Mouse (Mus musculus): ENCODE data around the gene Dda1. TPM values are rescaled to one million over a fixed set of nuclear protein-coding genes. Genes with fewer than 3 reads are reported as not detected.

The Dda1 gene
- polyA plus RNA-seq, 1 experiment from 2014 or later, result 106 TPM

- 84% methylated on average over 5 of the region's 5 CpGs for WGBS
- Histone ChIP-seq H3K9me3 (replicated peaks) (no peaks in the 10 kb centered on the region), H3K27ac (no peak overlapping the region), H3K9ac (0 out of 2 replicates have a peak overlapping the region, but pooled peaks have one; percentile 3), H3K36me3 (peaks cover 60% of the 10 kb centered on the region), H3K4me2 (no peak overlapping the region), H3K4me1 (peaks cover 29% of the 10 kb centered on the region), H3K4me3 (replicated peaks) (peak overlapping the region; percentile 70; the same call in 1 of the 2 replicates), H3K27me3 (no peaks in the 10 kb centered on the region)
- no peak for ATAC-seq (replicated peaks; ENCODE audit: low FRiP score)
These were observed 1.9 kb downstream of the Dda1 start for GRCm38 (mm10) chr8:71470913-71471255.

DNA sequence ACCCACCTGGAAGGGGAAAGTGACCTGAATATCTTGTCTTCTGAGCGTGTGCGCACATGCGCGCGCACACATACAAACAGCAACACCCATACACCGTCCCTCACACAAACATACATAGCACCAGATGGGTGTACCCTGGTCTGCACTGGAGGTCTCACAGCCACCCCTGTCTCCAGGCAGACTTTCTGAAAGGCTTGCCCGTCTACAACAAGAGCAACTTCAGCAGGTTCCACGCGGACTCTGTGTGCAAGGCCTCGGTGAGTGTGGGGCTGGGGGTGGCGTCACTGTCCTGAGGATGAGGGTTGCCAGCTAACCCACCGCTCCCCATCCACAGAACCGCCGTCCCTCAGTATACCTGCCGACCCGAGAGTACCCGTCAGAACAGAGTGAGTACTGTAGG, 2.9 kb downstream of the Dda1 start:
- ATAC-seq (replicated peaks; ENCODE audit: low FRiP score), result no peak
- H3K4me1 ChIP-seq, result peaks cover 31% of the 10 kb centered on the region
- 96% methylated on average over 17 of the region's 17 CpGs for WGBS

GRCm38 (mm10) chr8:71472601-71473386, 3.8 kb downstream of the Dda1 start:
- Histone ChIP-seq H3K4me1 (peaks cover 40% of the 10 kb centered on the region), H3K4me3 (replicated peaks) (no peak overlapping the region), H3K27me3 (no peaks in the 10 kb centered on the region), H3K9ac (no peak overlapping the region), H3K9me3 (replicated peaks) (no peaks in the 10 kb centered on the region), H3K36me3 (peaks cover 44% of the 10 kb centered on the region), H3K4me2 (no peak overlapping the region), H3K27ac (no peak overlapping the region)
- 93% methylated on average over 8 of the region's 8 CpGs for whole genome bisulfite sequencing
- ATAC-seq (replicated peaks; ENCODE audit: low FRiP score), result no peak

More for the DNA sequence above, 2.9 kb downstream of the Dda1 start:
- no peak overlapping the region for H3K27ac ChIP-seq
- H3K36me3 ChIP-seq, result peaks cover 51% of the 10 kb centered on the region
- no peak overlapping the region for H3K4me2 ChIP-seq
- H3K9me3 ChIP-seq (replicated peaks), result no peaks in the 10 kb centered on the region
- no peak overlapping the region for H3K4me3 ChIP-seq (replicated peaks)
- H3K27me3 ChIP-seq, result no peaks in the 10 kb centered on the region
- H3K9ac ChIP-seq, result no peak overlapping the region

GRCm38 (mm10) chr8:71474344-71474743, 5.3 kb downstream of the Dda1 start:
- 89% methylated on average over 18 of the region's 18 CpGs for WGBS
- H3K9me3 ChIP-seq (replicated peaks), result no peaks in the 10 kb centered on the region
- H3K4me1 ChIP-seq, result peaks cover 40% of the 10 kb centered on the region
- H3K4me2 ChIP-seq, result no peak overlapping the region
- H3K4me3 ChIP-seq (replicated peaks), result no peak overlapping the region
- no peak for ATAC-seq (replicated peaks; ENCODE audit: low FRiP score)
- H3K9ac ChIP-seq, result no peak overlapping the region
- peaks cover 54% of the 10 kb centered on the region for H3K36me3 ChIP-seq
- H3K27ac ChIP-seq, result no peak overlapping the region
- H3K27me3 ChIP-seq, result no peaks in the 10 kb centered on the region

GRCm38 (mm10) chr8:71474785-71475701, 6.0 kb downstream of the Dda1 start:
- Histone ChIP-seq H3K27me3 (no peaks in the 10 kb centered on the region), H3K9ac (peak overlapping the region; percentile 64; the same call in 1 of the 2 replicates), H3K27ac (peak overlapping the region; percentile 90; the same call in 1 of the 2 replicates), H3K4me1 (peaks cover 37% of the 10 kb centered on the region), H3K36me3 (peaks cover 59% of the 10 kb centered on the region), H3K4me2 (peak overlapping the region; percentile 92; the same call in 1 of the 2 replicates), H3K9me3 (replicated peaks) (no peaks in the 10 kb centered on the region), H3K4me3 (replicated peaks) (peak overlapping the region; percentile 58; the same call in 1 of the 2 replicates)
- 86% methylated on average over 25 of the region's 25 CpGs for WGBS
- no peak for ATAC-seq (replicated peaks; ENCODE audit: low FRiP score)

DNA sequence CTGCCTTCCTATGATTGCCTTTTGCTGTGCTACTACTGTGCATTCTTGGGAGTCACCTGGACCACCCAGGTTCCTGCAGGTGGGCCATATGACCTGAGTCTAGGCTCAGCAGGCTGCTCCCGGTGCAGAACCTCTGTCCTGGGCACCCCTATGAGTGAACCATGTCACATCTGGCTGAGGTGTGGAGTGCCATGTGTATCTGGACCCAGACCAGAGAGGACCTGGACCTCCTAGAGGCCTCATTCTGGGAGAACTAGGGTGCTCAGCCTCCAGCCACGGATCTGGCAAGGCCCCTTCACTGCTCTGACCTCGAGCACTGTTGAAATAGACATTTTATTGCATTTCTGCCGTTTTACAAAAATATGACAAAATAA, 6.7 kb downstream of the Dda1 start:
- Histone ChIP-seq H3K27me3 (no peaks in the 10 kb centered on the region), H3K27ac (peak overlapping the region; percentile 90), H3K4me3 (replicated peaks) (peak overlapping the region; percentile 58), H3K4me2 (peak overlapping the region; percentile 92), H3K4me1 (peaks cover 37% of the 10 kb centered on the region), H3K9ac (peak overlapping the region; percentile 64), H3K36me3 (peaks cover 64% of the 10 kb centered on the region), H3K9me3 (replicated peaks) (no peaks in the 10 kb centered on the region)
- 19% methylated on average over 4 of the region's 4 CpGs for WGBS
- 0 out of 2 replicates have a peak, but pooled peaks have one; percentile 13 for ATAC-seq (replicated peaks; ENCODE audit: low FRiP score)

DNA sequence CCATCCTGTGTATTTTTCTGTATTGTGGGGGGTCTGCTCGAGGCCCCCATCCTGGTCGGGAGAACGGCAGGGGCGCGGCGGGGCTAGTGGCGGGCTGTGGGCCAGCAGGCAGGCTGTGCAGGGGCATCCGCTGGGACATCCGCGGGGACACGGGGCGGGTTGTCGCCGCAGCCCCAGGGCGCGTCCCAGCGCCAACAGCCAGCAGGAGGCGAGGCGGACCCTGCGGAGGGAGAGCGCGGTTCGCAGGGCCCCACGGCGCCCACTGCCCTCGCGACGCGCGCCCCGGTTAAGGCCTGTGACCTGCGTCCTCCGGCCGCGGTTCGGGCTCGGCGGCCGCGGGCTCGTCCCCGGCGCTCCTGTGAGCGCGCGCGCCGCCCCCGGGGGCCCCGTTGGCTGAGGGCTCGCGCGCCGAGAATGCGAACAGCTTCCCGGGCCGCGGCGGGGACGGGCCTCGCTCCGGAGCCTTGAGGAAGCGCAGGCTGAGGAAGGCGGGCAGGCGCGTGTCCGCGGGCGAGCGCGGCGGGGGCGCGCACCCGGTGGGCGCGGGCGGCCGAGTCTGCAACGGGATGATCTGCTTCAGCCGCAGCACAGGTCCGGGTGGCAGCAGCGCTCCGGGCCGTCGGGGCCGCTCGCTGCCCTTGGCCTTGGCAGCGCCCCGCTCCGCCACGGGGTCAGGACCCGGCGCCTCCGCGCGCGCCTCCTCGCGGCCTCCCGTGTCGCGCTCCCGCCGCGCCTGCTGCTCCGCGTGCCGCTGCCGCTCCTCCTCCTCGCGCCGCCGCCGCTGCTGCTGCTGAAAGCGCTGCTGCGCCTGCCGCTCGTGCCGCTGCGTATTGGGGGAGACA, 7.3 kb downstream of the Dda1 start:
- under 1% methylated on average over 107 of the region's 121 CpGs for WGBS
- Histone ChIP-seq H3K27me3 (no peaks in the 10 kb centered on the region), H3K4me3 (replicated peaks) (peak overlapping the region; percentile 58), H3K9me3 (replicated peaks) (no peaks in the 10 kb centered on the region), H3K36me3 (peaks cover 65% of the 10 kb centered on the region), H3K27ac (peak overlapping the region; percentile 90), H3K4me2 (peak overlapping the region; percentile 92), H3K4me1 (peaks cover 37% of the 10 kb centered on the region), H3K9ac (peak overlapping the region; percentile 64)
- peak; percentile 80 for ATAC-seq (replicated peaks; ENCODE audit: low FRiP score)

DNA sequence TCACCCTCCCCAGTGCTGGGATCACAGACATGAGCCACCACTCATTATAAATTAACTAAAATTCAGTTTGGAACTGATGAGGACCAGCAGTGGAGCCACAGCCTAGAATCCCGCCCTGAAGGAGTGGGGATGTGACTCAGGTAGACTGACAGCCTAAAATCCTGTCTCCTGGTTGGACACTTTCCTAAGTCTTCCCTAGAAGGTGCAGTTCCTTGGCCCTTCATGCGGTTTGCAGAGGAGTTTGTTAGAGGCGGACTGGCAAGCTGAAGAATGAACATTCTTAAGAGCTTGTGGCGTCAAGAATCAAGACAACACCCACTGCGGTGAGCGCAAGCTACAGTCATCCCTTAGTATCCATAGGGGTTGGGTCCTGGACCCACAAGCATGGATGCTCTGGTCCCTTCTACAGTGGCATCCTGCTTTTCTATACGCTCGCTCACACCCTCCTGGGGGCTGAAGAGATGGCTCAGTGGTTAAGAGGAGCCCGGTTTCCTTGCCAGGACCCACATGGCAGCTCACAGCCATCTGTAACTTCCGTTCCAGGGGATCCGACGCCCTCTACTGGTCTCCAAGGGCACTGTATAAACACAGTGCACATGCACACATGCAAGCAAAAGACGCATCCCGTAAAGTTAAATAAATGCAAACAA, 8.3 kb downstream of the Dda1 start:
- WGBS, result 53% methylated on average over 14 of the region's 14 CpGs
- H3K9ac ChIP-seq, result peak overlapping the region; percentile 64
- H3K4me1 ChIP-seq, result peaks cover 40% of the 10 kb centered on the region
- peak overlapping the region; percentile 90; the same call in 1 of the 2 replicates for H3K27ac ChIP-seq
- peak overlapping the region; percentile 92 for H3K4me2 ChIP-seq
- H3K9me3 ChIP-seq (replicated peaks), result no peaks in the 10 kb centered on the region
- H3K27me3 ChIP-seq, result no peaks in the 10 kb centered on the region
- peaks cover 62% of the 10 kb centered on the region for H3K36me3 ChIP-seq
- no peak for ATAC-seq (replicated peaks; ENCODE audit: low FRiP score)
- peak overlapping the region; percentile 58 for H3K4me3 ChIP-seq (replicated peaks)

DNA sequence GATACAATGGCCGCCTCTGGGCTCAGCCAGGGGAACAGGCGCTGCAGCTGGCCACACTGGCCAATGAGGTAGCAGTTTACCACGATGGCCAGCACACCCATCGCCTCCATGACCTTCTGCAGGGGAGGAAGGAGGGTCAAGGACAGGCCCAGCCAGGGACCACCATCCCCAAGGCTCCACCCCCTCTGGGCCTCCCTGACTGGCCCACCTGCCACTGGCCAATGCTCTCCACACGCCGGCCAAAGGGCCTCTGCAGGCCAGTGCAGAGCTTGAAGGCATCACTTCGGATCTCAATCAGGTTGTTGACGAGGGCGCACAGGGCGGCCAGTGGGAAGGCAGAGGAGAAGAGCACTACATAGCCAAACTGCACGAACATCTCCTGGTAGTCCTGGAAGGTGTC, 9.9 kb downstream of the Dda1 start:
- Histone ChIP-seq H3K4me3 (replicated peaks) (no peak overlapping the region), H3K36me3 (peaks cover 54% of the 10 kb centered on the region), H3K9ac (no peak overlapping the region), H3K4me2 (no peak overlapping the region), H3K27me3 (no peaks in the 10 kb centered on the region), H3K9me3 (replicated peaks) (no peaks in the 10 kb centered on the region), H3K4me1 (peaks cover 41% of the 10 kb centered on the region), H3K27ac (no peak overlapping the region)
- WGBS, result 93% methylated on average over 11 of the region's 11 CpGs
- ATAC-seq (replicated peaks; ENCODE audit: low FRiP score), result no peak

- peaks cover 32% of the 10 kb centered on the region for H3K36me3 ChIP-seq
These were observed 14.9 kb downstream of the Dda1 start for GRCm38 (mm10) chr8:71483932-71484331.

DNA sequence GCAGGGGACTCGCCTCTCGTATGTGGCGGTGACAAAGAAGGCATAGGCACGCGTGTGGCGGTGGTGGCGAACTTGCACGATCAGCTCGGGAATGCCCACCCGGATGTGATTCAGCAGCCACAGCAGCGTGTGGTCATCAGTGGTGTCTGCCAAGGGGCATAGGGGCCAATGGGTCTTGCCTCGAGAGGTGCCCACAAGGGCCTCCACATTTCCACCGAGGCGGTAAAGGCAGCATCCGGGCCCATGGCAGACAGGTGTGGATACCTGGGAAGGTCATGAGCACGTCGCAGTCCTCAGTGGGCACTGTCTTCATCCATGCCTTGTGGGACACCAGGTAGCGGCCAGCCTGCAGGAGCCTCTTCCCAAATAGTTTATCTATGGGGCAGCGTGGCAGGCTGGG, 15.7 kb downstream of the Dda1 start:
- H3K4me2 ChIP-seq, result peak overlapping the region; percentile 93
- peaks cover 27% of the 10 kb centered on the region for H3K36me3 ChIP-seq
- H3K9me3 ChIP-seq (replicated peaks), result no peaks in the 10 kb centered on the region
- H3K27me3 ChIP-seq, result no peaks in the 10 kb centered on the region
- 92% methylated on average over 19 of the region's 19 CpGs for WGBS
- no peak for ATAC-seq (replicated peaks; ENCODE audit: low FRiP score)
- no peak overlapping the region for H3K27ac ChIP-seq
- H3K9ac ChIP-seq, result peak overlapping the region; percentile 82; the same call in 1 of the 2 replicates
- H3K4me3 ChIP-seq (replicated peaks), result peak overlapping the region; percentile 85
- peaks cover 63% of the 10 kb centered on the region for H3K4me1 ChIP-seq

More at GRCm38 (mm10) chr8:71483932-71484331, 14.9 kb downstream of the Dda1 start:
- H3K27ac ChIP-seq, result no peak overlapping the region
- peak overlapping the region; percentile 85; the same call in 1 of the 2 replicates for H3K4me3 ChIP-seq (replicated peaks)
- no peak overlapping the region for H3K9ac ChIP-seq
- no peaks in the 10 kb centered on the region for H3K27me3 ChIP-seq
- H3K9me3 ChIP-seq (replicated peaks), result no peaks in the 10 kb centered on the region
- no peak for ATAC-seq (replicated peaks; ENCODE audit: low FRiP score)
- WGBS, result 54% methylated on average over 8 of the region's 8 CpGs
- H3K4me2 ChIP-seq, result no peak overlapping the region
- peaks cover 55% of the 10 kb centered on the region for H3K4me1 ChIP-seq
